Mouse (Mus musculus) hematopoietic stem cell, adult 5-6 weeks (primary cell): ENCODE measurements around the gene Csnka2ip. TPM values are rescaled to one million over a fixed set of nuclear protein-coding genes. Genes with fewer than 3 reads are reported as not detected.

ENCODE experiments used
- total RNA-seq: library from RNA; stranded (forward); fragments of 172-1452, 232-1000 nt; gene quantifications from 2 replicates; pipeline ENCODE4 v1.2.3, GENCODE M21; 2017

Csnka2ip gene
- total RNA-seq, 1 experiment from 2014 or later, result not detected

Other genes starting within 250 kb of the Csnka2ip start
- 23.8 and 25.6 TPM in 2 replicates for gene 4930453N24Rik, start 168.8 kb upstream of the Csnka2ip start, total RNA-seq
- 19.8 and 33.7 TPM in 2 replicates for gene Zfp654, start 249.2 kb upstream of the Csnka2ip start, total RNA-seq
- gene Cggbp1, start 249.6 kb upstream of the Csnka2ip start, total RNA-seq, result 119 and 147 TPM in 2 replicates